13 mouse cellular contexts compared by ENCODE assay signal in genomic region chr2:120446373-120446772, GRCm38 (mm10). TPM values are rescaled to one million over a fixed set of nuclear protein-coding genes. Genes with fewer than 3 reads are reported as not detected.
DNase-seq lines count a peak whose midpoint lies in the region; ATAC-seq and TF ChIP-seq lines count a peak whose summit lies in the region.
"Had no signal": no experiment of that assay in that cellular context is flagged by ENCODE, and none has a peak within 500 bp of the region (broad histone marks: within the 10 kb centered on the region; RNA-seq: fewer than 3 reads in every experiment).

No protein-coding gene starts in this region.

- no peak overlapping the region for H3K9ac ChIP-seq in intestine, embryonic 16.5 days (ENCODE audit: low read depth, low read length)
- H3K9ac ChIP-seq in intestine, postnatal 0 days (ENCODE audit: low read depth, low read length), result no peak overlapping the region
- no peak overlapping the region for H3K9ac ChIP-seq in stomach, embryonic 15.5 days
- H3K9ac ChIP-seq: lung, embryonic 14.5 days had no signal

- no peaks in the 10 kb centered on the region for H3K4me1 ChIP-seq in intestine, embryonic 16.5 days (ENCODE audit: control insufficient read depth, insufficient read depth, low read length)
- no peaks in the 10 kb centered on the region for H3K4me1 ChIP-seq in intestine, postnatal 0 days (replicated peaks; ENCODE audit: control insufficient read depth, insufficient read depth, low read length)
- peaks cover 5% of the 10 kb centered on the region; the same call in 1 of the 2 replicates for H3K4me1 ChIP-seq in limb, embryonic 10.5 days
- H3K4me1 ChIP-seq in stomach, embryonic 15.5 days, result no peaks in the 10 kb centered on the region

- no peak overlapping the region for H3K27ac ChIP-seq in intestine, embryonic 16.5 days (ENCODE audit: low read length)
- H3K27ac ChIP-seq in intestine, postnatal 0 days (ENCODE audit: low read depth, low read length), result no peak overlapping the region
- H3K27ac ChIP-seq in limb, embryonic 10.5 days, result peak overlapping the region; percentile 65
- H3K27ac ChIP-seq in stomach, embryonic 15.5 days, result no peak overlapping the region
- H3K27ac ChIP-seq: left cerebral cortex, adult 2 months had no signal

- ATAC-seq in intestine, embryonic 16.5 days, result 0 out of 2 replicates have a peak, but pooled peaks have one; percentile 23
- no peak for ATAC-seq in intestine, postnatal 0 days
- ATAC-seq in stomach, embryonic 15.5 days (ENCODE audit: insufficient read depth, low FRiP score, low read depth), result peak; percentile 83

- H3K4me2 ChIP-seq in intestine, embryonic 16.5 days (ENCODE audit: low read depth, low read length), result no peak overlapping the region
- no peak overlapping the region for H3K4me2 ChIP-seq in intestine, postnatal 0 days (replicated peaks; ENCODE audit: low read depth)
- H3K4me2 ChIP-seq in stomach, embryonic 15.5 days, result no peak overlapping the region
- H3K4me2 ChIP-seq: lung, embryonic 14.5 days had no signal

- 80% methylated on average over 10 of the region's 10 CpGs for WGBS in intestine, embryonic 16.5 days
- WGBS in intestine, postnatal 0 days, result 71% methylated on average over 10 of the region's 10 CpGs
- WGBS in limb, embryonic 10.5 days, result 83% methylated on average over 10 of the region's 10 CpGs
- 70% methylated on average over 10 of the region's 10 CpGs for WGBS in stomach, embryonic 15.5 days

- no peaks in the 10 kb centered on the region for H3K27me3 ChIP-seq in intestine, embryonic 16.5 days (replicated peaks; ENCODE audit: control insufficient read depth, insufficient read depth, low read length)
- H3K27me3 ChIP-seq in intestine, postnatal 0 days (replicated peaks; ENCODE audit: control insufficient read depth, insufficient read depth, low read length), result no peaks in the 10 kb centered on the region
- no peaks in the 10 kb centered on the region for H3K27me3 ChIP-seq in limb, embryonic 10.5 days (ENCODE audit: low read depth, poor library complexity, severe bottlenecking)
- H3K27me3 ChIP-seq in stomach, embryonic 15.5 days (replicated peaks), result no peaks in the 10 kb centered on the region

- H3K36me3 ChIP-seq in intestine, embryonic 16.5 days (ENCODE audit: control insufficient read depth, insufficient read depth, low read length), result no peaks in the 10 kb centered on the region
- H3K36me3 ChIP-seq in intestine, postnatal 0 days (ENCODE audit: control insufficient read depth, insufficient read depth), result no peaks in the 10 kb centered on the region
- no peaks in the 10 kb centered on the region for H3K36me3 ChIP-seq in limb, embryonic 10.5 days
- H3K36me3 ChIP-seq in stomach, embryonic 15.5 days, result no peaks in the 10 kb centered on the region

- no peak overlapping the region for H3K4me3 ChIP-seq in intestine, embryonic 16.5 days (ENCODE audit: low read length)
- H3K4me3 ChIP-seq in intestine, postnatal 0 days (ENCODE audit: low read depth, low read length), result no peak overlapping the region
- no peak overlapping the region for H3K4me3 ChIP-seq in limb, embryonic 10.5 days
- H3K4me3 ChIP-seq in stomach, embryonic 15.5 days (replicated peaks), result no peak overlapping the region
- H3K4me3 ChIP-seq: left cerebral cortex, adult 2 months had no signal

- H3K9me3 ChIP-seq in intestine, embryonic 16.5 days (ENCODE audit: control insufficient read depth, low read length), result no peaks in the 10 kb centered on the region
- no peaks in the 10 kb centered on the region for H3K9me3 ChIP-seq in intestine, postnatal 0 days (ENCODE audit: control insufficient read depth)
- no peaks in the 10 kb centered on the region for H3K9me3 ChIP-seq in limb, embryonic 10.5 days (replicated peaks)
- no peaks in the 10 kb centered on the region for H3K9me3 ChIP-seq in stomach, embryonic 15.5 days

- DNase-seq in c-Kit-positive CD71-positive TER-119-positive erythroid progenitor cells, embryonic 14.5 days (ENCODE audit: low spot score), result peak; percentile 8
- peak; percentile 31 for DNase-seq in limb, embryonic 10.5 days (ENCODE audit: low spot score)
- no peak for DNase-seq in gastrocnemius, postnatal 10 days
- DNase-seq in natural killer cell, adult 2 months (ENCODE audit: low spot score in 2 of 2), result no peak
- DNase-seq: cerebellum, postnatal 36 days; gastrocnemius, postnatal 36 days; kidney, postnatal 14 days; lung, embryonic 14.5 days; midbrain, embryonic 14.5 days had no signal

- TF ChIP-seq CTCF in intestine, postnatal 0 days (IDR thresholded peaks at IDR 0.05; ENCODE audit: low read depth), result no peak

RNA-seq across cellular contexts. Expression of gene Capn3, which starts 9.4 kb away (rescaled TPM):
- polyA plus RNA-seq in intestine, embryonic 16.5 days (2015; fragmentation: Nextera tagmentation; extraction: Ambion mirVana), result 0.77 and 0.92 TPM in 2 replicates
- polyA plus RNA-seq in intestine, postnatal 0 days (2015; fragmentation: Nextera tagmentation; extraction: Ambion mirVana), result 0.55 and 0.61 TPM in 2 replicates
- 0.30 and 0.58 TPM in 2 replicates for polyA plus RNA-seq in limb, embryonic 10.5 days (2016; fragmentation: Nextera tagmentation; extraction: Ambion mirVana)
- 0.95 and 1.4 TPM in 2 replicates for polyA plus RNA-seq in stomach, embryonic 15.5 days (2015; fragmentation: Nextera tagmentation; extraction: Ambion mirVana)
- 10 to 100 TPM; 92.4 to 94.1 TPM for total RNA-seq in gastrocnemius, postnatal 10 days (2021)

RNA-seq across cellular contexts. Expression of gene Tmem87a, which starts 42.5 kb away (rescaled TPM):
- polyA plus RNA-seq in intestine, embryonic 16.5 days (2015; fragmentation: Nextera tagmentation; extraction: Ambion mirVana), result 7.3 and 8.6 TPM in 2 replicates
- 8.0 and 8.8 TPM in 2 replicates for polyA plus RNA-seq in intestine, postnatal 0 days (2015; fragmentation: Nextera tagmentation; extraction: Ambion mirVana)
- polyA plus RNA-seq in limb, embryonic 10.5 days (2016; fragmentation: Nextera tagmentation; extraction: Ambion mirVana), result 4.9 and 6.8 TPM in 2 replicates
- polyA plus RNA-seq in stomach, embryonic 15.5 days (2015; fragmentation: Nextera tagmentation; extraction: Ambion mirVana), result 13.3 and 13.4 TPM in 2 replicates
- 10 to 100 TPM; 36.4 to 40.4 TPM for total RNA-seq in gastrocnemius, postnatal 10 days (2021)

RNA-seq across cellular contexts. Expression of gene Ganc, which starts 42.7 kb away (rescaled TPM):
- polyA plus RNA-seq in intestine, embryonic 16.5 days (2015; fragmentation: Nextera tagmentation; extraction: Ambion mirVana), result 8.8 and 10.3 TPM in 2 replicates
- 9.0 and 11.1 TPM in 2 replicates for polyA plus RNA-seq in intestine, postnatal 0 days (2015; fragmentation: Nextera tagmentation; extraction: Ambion mirVana)
- polyA plus RNA-seq in limb, embryonic 10.5 days (2016; fragmentation: Nextera tagmentation; extraction: Ambion mirVana), result 5.7 and 7.3 TPM in 2 replicates
- 7.7 and 9.0 TPM in 2 replicates for polyA plus RNA-seq in stomach, embryonic 15.5 days (2015; fragmentation: Nextera tagmentation; extraction: Ambion mirVana)
- total RNA-seq in gastrocnemius, postnatal 10 days (2021), result 10 to 100 TPM; 29.1 to 30.8 TPM

Comparison
In these comparisons a context has a peak if more than half of its experiments do, and no peak if none do; other contexts are left out.
1. DNase-seq: peak in c-Kit-positive CD71-positive TER-119-positive erythroid progenitor cells, embryonic 14.5 days (single experiment) and limb, embryonic 10.5 days (single experiment); none in gastrocnemius, postnatal 10 days (single experiment) and natural killer cell, adult 2 months (0 of 2).